Mouse (Mus musculus): ENCODE measurements around the gene Znrf4. TPM values are rescaled to one million over a fixed set of nuclear protein-coding genes. Genes with fewer than 3 reads are reported as not detected.

Znrf4 gene
- polyA plus RNA-seq, 1 experiment from 2014 or later: not detected

- no peaks in the 10 kb centered on the region for H3K9me3 ChIP-seq (replicated peaks)
- no peak overlapping the region for H3K9ac ChIP-seq
- no peak for ATAC-seq (ENCODE audit: insufficient read depth)
- no peaks in the 10 kb centered on the region for H3K36me3 ChIP-seq (replicated peaks)
- H3K4me3 ChIP-seq (replicated peaks): no peak overlapping the region
- H3K4me1 ChIP-seq (replicated peaks): peaks cover 27% of the 10 kb centered on the region
- H3K27ac ChIP-seq (replicated peaks): no peak overlapping the region
- H3K27me3 ChIP-seq: peaks cover 44% of the 10 kb centered on the region
- 59% methylated on average over 6 of the region's 6 CpGs for WGBS (ENCODE audit: insufficient replicate concordance)
- H3K4me2 ChIP-seq: no peak overlapping the region
Measured at GRCm38 (mm10) chr17:56466747-56467146, 45.5 kb downstream of the Znrf4 start.

GRCm38 (mm10) chr17:56464817-56465216 is 47.4 kb downstream of the Znrf4 start:
- Histone ChIP-seq H3K9me3 (replicated peaks) (no peaks in the 10 kb centered on the region), H3K4me3 (replicated peaks) (no peak overlapping the region), H3K4me2 (no peak overlapping the region), H3K27me3 (peaks cover 24% of the 10 kb centered on the region), H3K4me1 (replicated peaks) (peaks cover 40% of the 10 kb centered on the region), H3K36me3 (replicated peaks) (no peaks in the 10 kb centered on the region), H3K9ac (no peak overlapping the region), H3K27ac (replicated peaks) (no peak overlapping the region)
- 58% methylated on average over 7 of the region's 7 CpGs for WGBS (ENCODE audit: insufficient replicate concordance)
- no peak for ATAC-seq (ENCODE audit: insufficient read depth)

GRCm38 (mm10) chr17:56464345-56464744 is 47.9 kb downstream of the Znrf4 start:
- Histone ChIP-seq H3K9me3 (replicated peaks) (no peaks in the 10 kb centered on the region), H3K4me2 (no peak overlapping the region), H3K36me3 (replicated peaks) (no peaks in the 10 kb centered on the region), H3K27me3 (peaks cover 20% of the 10 kb centered on the region), H3K4me1 (replicated peaks) (peaks cover 35% of the 10 kb centered on the region), H3K4me3 (replicated peaks) (no peak overlapping the region), H3K27ac (replicated peaks) (no peak overlapping the region), H3K9ac (no peak overlapping the region)
- ATAC-seq (ENCODE audit: insufficient read depth): no peak
- WGBS (ENCODE audit: insufficient replicate concordance): 48% methylated on average over 2 of the region's 2 CpGs

- H3K36me3 ChIP-seq (replicated peaks): no peaks in the 10 kb centered on the region
- WGBS (ENCODE audit: insufficient replicate concordance): 58% methylated on average over 1 of the region's 1 CpGs
- H3K4me3 ChIP-seq (replicated peaks): no peak overlapping the region
- no peak overlapping the region for H3K27ac ChIP-seq (replicated peaks)
- H3K9ac ChIP-seq: no peak overlapping the region
- H3K4me2 ChIP-seq: peak overlapping the region; percentile 92; the same call in 1 of the 2 replicates
- peaks cover 35% of the 10 kb centered on the region for H3K4me1 ChIP-seq (replicated peaks)
- no peak for ATAC-seq (ENCODE audit: insufficient read depth)
- peaks cover 11% of the 10 kb centered on the region; the same call in 1 of the 2 replicates for H3K27me3 ChIP-seq
- no peaks in the 10 kb centered on the region for H3K9me3 ChIP-seq (replicated peaks)
Measured at GRCm38 (mm10) chr17:56463500-56463899, 48.7 kb downstream of the Znrf4 start.

GRCm38 (mm10) chr17:56462835-56463455 is 49.3 kb downstream of the Znrf4 start:
- peaks cover 35% of the 10 kb centered on the region for H3K4me1 ChIP-seq (replicated peaks)
- peak overlapping the region; percentile 11; the same call in 1 of the 2 replicates for H3K9ac ChIP-seq
- no peaks in the 10 kb centered on the region for H3K9me3 ChIP-seq (replicated peaks)
- 12% methylated on average over 17 of the region's 17 CpGs for WGBS (ENCODE audit: insufficient replicate concordance)
- H3K36me3 ChIP-seq (replicated peaks): no peaks in the 10 kb centered on the region
- peaks cover 10% of the 10 kb centered on the region; the same call in 1 of the 2 replicates for H3K27me3 ChIP-seq
- peak overlapping the region; percentile 92 for H3K4me2 ChIP-seq
- no peak overlapping the region for H3K27ac ChIP-seq (replicated peaks)
- peak overlapping the region; percentile 64 for H3K4me3 ChIP-seq (replicated peaks)
- ATAC-seq (ENCODE audit: insufficient read depth): no peak

- WGBS (ENCODE audit: insufficient replicate concordance): under 1% methylated on average over 77 of the region's 77 CpGs
- Histone ChIP-seq H3K4me1 (replicated peaks) (peaks cover 35% of the 10 kb centered on the region), H3K27me3 (peaks cover 10% of the 10 kb centered on the region; the same call in 1 of the 2 replicates), H3K4me3 (replicated peaks) (peak overlapping the region; percentile 64), H3K4me2 (peak overlapping the region; percentile 92), H3K36me3 (replicated peaks) (no peaks in the 10 kb centered on the region), H3K27ac (replicated peaks) (peak overlapping the region; percentile 79), H3K9me3 (replicated peaks) (no peaks in the 10 kb centered on the region), H3K9ac (peak overlapping the region; percentile 56)
- ATAC-seq (ENCODE audit: insufficient read depth): peak; percentile 88
Measured at GRCm38 (mm10) chr17:56461771-56462743, 50.2 kb downstream of the Znrf4 start.

Other genes with a start within 250 kb of the Znrf4 start
- 3.2 and 3.7 TPM in 2 replicates for gene Ticam1, start 235.6 kb downstream of the Znrf4 start, polyA plus RNA-seq (2015; fragmentation: Nextera tagmentation; extraction: Ambion mirVana)
- gene Plin3, start 219.6 kb downstream of the Znrf4 start, polyA plus RNA-seq (2015; fragmentation: Nextera tagmentation; extraction: Ambion mirVana): 33.3 and 36.0 TPM in 2 replicates
- gene Arrdc5, start 212.1 kb downstream of the Znrf4 start, polyA plus RNA-seq (2015; fragmentation: Nextera tagmentation; extraction: Ambion mirVana): not detected in 2 replicates
- gene Uhrf1, start 209.1 kb downstream of the Znrf4 start, polyA plus RNA-seq (2015; fragmentation: Nextera tagmentation; extraction: Ambion mirVana): 96.8 and 109 TPM in 2 replicates
- gene Kdm4b, start 186.4 kb downstream of the Znrf4 start, polyA plus RNA-seq (2015; fragmentation: Nextera tagmentation; extraction: Ambion mirVana): 7.0 and 9.5 TPM in 2 replicates
- gene Ptprs, start 35.9 kb downstream of the Znrf4 start, polyA plus RNA-seq (2015; fragmentation: Nextera tagmentation; extraction: Ambion mirVana): 5.5 and 6.1 TPM in 2 replicates
- 0.12 and 0.15 TPM in 2 replicates for gene Gm20219, start 42.0 kb upstream of the Znrf4 start, polyA plus RNA-seq (2015; fragmentation: Nextera tagmentation; extraction: Ambion mirVana)
- 31.2 and 34.8 TPM in 2 replicates for gene Safb2, start 72.2 kb upstream of the Znrf4 start, polyA plus RNA-seq (2015; fragmentation: Nextera tagmentation; extraction: Ambion mirVana)
- gene Safb, start 72.4 kb upstream of the Znrf4 start, polyA plus RNA-seq (2015; fragmentation: Nextera tagmentation; extraction: Ambion mirVana): 36.3 and 40.4 TPM in 2 replicates
- gene 2410015M20Rik, start 97.3 kb upstream of the Znrf4 start, polyA plus RNA-seq (2015; fragmentation: Nextera tagmentation; extraction: Ambion mirVana): 125 and 143 TPM in 2 replicates
- 745 and 882 TPM in 2 replicates for gene Rpl36, start 101.0 kb upstream of the Znrf4 start, polyA plus RNA-seq (2015; fragmentation: Nextera tagmentation; extraction: Ambion mirVana)
- 36.9 and 44.5 TPM in 2 replicates for gene Lonp1, start 114.5 kb upstream of the Znrf4 start, polyA plus RNA-seq (2015; fragmentation: Nextera tagmentation; extraction: Ambion mirVana)
- gene Catsperd, start 115.7 kb upstream of the Znrf4 start, polyA plus RNA-seq (2015; fragmentation: Nextera tagmentation; extraction: Ambion mirVana): 0.30 and 0.44 TPM in 2 replicates
- gene Ranbp3, start 160.9 kb upstream of the Znrf4 start, polyA plus RNA-seq (2015; fragmentation: Nextera tagmentation; extraction: Ambion mirVana): 40.8 and 42.6 TPM in 2 replicates
- 210 and 226 TPM in 2 replicates for gene Ndufa11, start 205.3 kb upstream of the Znrf4 start, polyA plus RNA-seq (2015; fragmentation: Nextera tagmentation; extraction: Ambion mirVana)
- 2.4 and 2.6 TPM in 2 replicates for gene Vmac, start 205.6 kb upstream of the Znrf4 start, polyA plus RNA-seq (2015; fragmentation: Nextera tagmentation; extraction: Ambion mirVana)
- 1.1 and 1.6 TPM in 2 replicates for gene Nrtn, start 245.1 kb upstream of the Znrf4 start, polyA plus RNA-seq (2015; fragmentation: Nextera tagmentation; extraction: Ambion mirVana)

Data from liver, embryonic 15.5 days (tissue).